Mouse (Mus musculus) megakaryocyte, embryonic 14.5 days (primary cell): ENCODE results near the gene Hist1h2bf.

ENCODE experiments used
- FLI1 ChIP-seq: IDR thresholded peaks from 2 replicates; pipeline ENCODE4 v1.6.1; 2012; ENCODE audit warnings: low read length, inconsistent platforms, mixed read lengths
- GATA1 ChIP-seq: IDR thresholded peaks from 3 replicates; pipeline ENCODE4 v1.6.1; 2012; ENCODE audit warnings: mixed read lengths, low read length, inconsistent platforms, borderline replicate concordance

- no peak for TF ChIP-seq GATA1
- TF ChIP-seq FLI1: no peak
Measured at GRCm38 (mm10) chr13:23609844-23610243, 35.8 kb upstream of the Hist1h2bf start.
